Mouse (Mus musculus): ENCODE measurements around the gene Acsf3.

DNA sequence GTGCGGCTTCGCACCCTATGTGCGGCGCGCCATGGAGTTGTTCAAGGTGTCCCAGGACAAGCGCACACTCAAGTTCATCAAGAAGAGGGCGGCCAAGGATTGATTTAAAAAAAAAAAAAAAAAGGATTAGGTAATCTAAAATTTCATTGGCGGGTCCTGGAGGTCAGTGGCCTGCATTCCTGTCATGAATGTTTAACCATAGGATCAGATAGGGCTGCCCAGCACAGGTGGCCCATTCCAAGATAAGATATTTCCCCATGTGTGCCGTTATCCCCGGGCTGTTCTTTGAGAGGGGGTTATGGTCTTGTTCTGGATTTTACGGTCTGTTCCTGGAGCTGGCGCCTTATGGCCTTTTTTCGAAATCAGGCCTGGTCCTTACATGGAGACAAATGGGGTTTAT lies 61.4 kb downstream of the Acsf3 start:
- TF ChIP-seq CTCF (IDR thresholded peaks at IDR 0.05; ENCODE audit: low read depth) (no peak), EP300 (optimal IDR thresholded peaks at IDR 0.05) (no peak)
